Mouse (Mus musculus) lung, postnatal 0 days (tissue): ENCODE measurements at regions not wholly inside any gene's neighbourhood (a gene's known extent, or its start where the extent isn't known, plus 50 kb on each side); places are given as distances from the start of the nearest gene placed in this dataset.

ENCODE experiments used
- CTCF ChIP-seq: IDR thresholded peaks from 2 replicates; pipeline ENCODE4 v1.5.1; 2016; ENCODE audit warnings: antibody characterized with exemption, mild to moderate bottlenecking
- EP300 ChIP-seq: IDR thresholded peaks from 2 replicates; pipeline ENCODE4 v1.6.1; 2016; ENCODE audit warnings: antibody characterized with exemption, mild to moderate bottlenecking, control low read depth

- TF ChIP-seq CTCF = no peak
- no peak for TF ChIP-seq EP300
These were observed 163.3 kb upstream of the Fn1 start for GRCm38 (mm10) chr1:71816306-71816705.
